Comparison of ENCODE assay signal across 20 mouse cellular contexts in genomic region chr4:125545768-125546220, GRCm38 (mm10). TPM values are rescaled to one million over a fixed set of nuclear protein-coding genes. Genes with fewer than 3 reads are reported as not detected.
A peak's percentile ranks its signal among the peaks of the same experiment; 100 is the strongest.
DNase-seq lines count a peak whose midpoint lies in the region; ATAC-seq and TF ChIP-seq lines count a peak whose summit lies in the region.
"Had no signal": no experiment of that assay in that cellular context is flagged by ENCODE, and none has a peak within 500 bp of the region (broad histone marks: within the 10 kb centered on the region; RNA-seq: fewer than 3 reads in every experiment).

No protein-coding gene starts in this region.

- H3K27me3 ChIP-seq in kidney, adult 2 months (replicated peaks; ENCODE audit: control insufficient read depth, insufficient read depth, low read length) = no peaks in the 10 kb centered on the region
- H3K27me3 ChIP-seq in forebrain, postnatal 0 days (ENCODE audit: insufficient read depth, low read length) = no peaks in the 10 kb centered on the region; the same call in 1 of the 2 replicates
- no peaks in the 10 kb centered on the region; the same call in 1 of the 2 replicates for H3K27me3 ChIP-seq in midbrain, embryonic 11.5 days (ENCODE audit: control insufficient read depth, insufficient read depth, low read length)
- peaks cover 44% of the 10 kb centered on the region for H3K27me3 ChIP-seq in heart, embryonic 10.5 days (ENCODE audit: insufficient read depth, poor library complexity, severe bottlenecking)
- H3K27me3 ChIP-seq: Patski had no signal

- no peak overlapping the region for H3K4me3 ChIP-seq in kidney, adult 2 months (ENCODE audit: insufficient read depth, low read depth, low read length)
- H3K4me3 ChIP-seq in forebrain, postnatal 0 days (ENCODE audit: low read depth, low read length) = no peak overlapping the region
- no peak overlapping the region for H3K4me3 ChIP-seq in midbrain, embryonic 11.5 days (ENCODE audit: low read depth, low read length)
- no peak overlapping the region for H3K4me3 ChIP-seq in heart, embryonic 10.5 days
- H3K4me3 ChIP-seq: gastrocnemius, adult 2 months; heart, adult 2 months; intestine, embryonic 15.5 days had no signal

- WGBS in kidney, adult 2 months = 39% methylated on average over 7 of the region's 7 CpGs
- WGBS in forebrain, postnatal 0 days = 32% methylated on average over 7 of the region's 7 CpGs
- WGBS in midbrain, embryonic 11.5 days = 48% methylated on average over 7 of the region's 7 CpGs
- WGBS in heart, embryonic 10.5 days = 50% methylated on average over 7 of the region's 7 CpGs

- TF ChIP-seq CTCF in kidney, adult 2 months (conservative IDR thresholded peaks at IDR 0.05; ENCODE audit: insufficient read depth, insufficient read length, low read depth, low read length) = no peak
- TF ChIP-seq CTCF in forebrain, postnatal 0 days (IDR thresholded peaks at IDR 0.05; ENCODE audit: low read depth) = no peak

- no peak overlapping the region for H3K27ac ChIP-seq in kidney, adult 2 months (ENCODE audit: insufficient read depth, low read depth, low read length)
- peak overlapping the region; percentile 62 for H3K27ac ChIP-seq in forebrain, postnatal 0 days (ENCODE audit: low read depth, low read length)
- no peak overlapping the region; the same call in 1 of the 2 replicates for H3K27ac ChIP-seq in midbrain, embryonic 11.5 days (ENCODE audit: low read depth, low read length)
- no peak overlapping the region for H3K27ac ChIP-seq in heart, embryonic 10.5 days
- H3K27ac ChIP-seq: gastrocnemius, adult 2 months; heart, adult 2 months; intestine, embryonic 15.5 days; macrophage; stomach, postnatal 0 days had no signal

- intact Hi-C loops in left cerebral cortex, postnatal 4 days (cut with DNase I) = no loop called here

- H3K9me3 ChIP-seq in forebrain, postnatal 0 days (ENCODE audit: low read length) = no peaks in the 10 kb centered on the region
- H3K9me3 ChIP-seq in midbrain, embryonic 11.5 days (ENCODE audit: control insufficient read depth, low read length) = no peaks in the 10 kb centered on the region
- no peaks in the 10 kb centered on the region for H3K9me3 ChIP-seq in heart, embryonic 10.5 days
- H3K9me3 ChIP-seq: intestine, embryonic 15.5 days had no signal

- H3K4me2 ChIP-seq in forebrain, postnatal 0 days (ENCODE audit: low read depth) = no peak overlapping the region
- no peak overlapping the region for H3K4me2 ChIP-seq in midbrain, embryonic 11.5 days
- H3K4me2 ChIP-seq: intestine, embryonic 15.5 days; liver, embryonic 11.5 days; lung, embryonic 14.5 days had no signal

- TF ChIP-seq POLR2A in kidney, adult 2 months (IDR thresholded peaks at IDR 0.05; ENCODE audit: low read depth, low read length) = no peak

- no peak overlapping the region for H3K9ac ChIP-seq in forebrain, postnatal 0 days
- no peak overlapping the region for H3K9ac ChIP-seq in midbrain, embryonic 11.5 days (ENCODE audit: low read length)
- H3K9ac ChIP-seq: intestine, embryonic 15.5 days; lung, embryonic 14.5 days had no signal

- DNase-seq in kidney, adult 2 months = peak; percentile 1
- no peak for DNase-seq in kidney, adult 8-10 months
- no peak for DNase-seq in forebrain, postnatal 0 days
- no peak for DNase-seq in midbrain, embryonic 11.5 days (ENCODE audit: low spot score, missing footprints)
- DNase-seq in heart, embryonic 10.5 days (ENCODE audit: low spot score) = no peak
- DNase-seq in left cerebral cortex, postnatal 4 days = no peak
- no peak for DNase-seq in gastrocnemius, adult 8-10 months (ENCODE audit: low spot score in 2 of 2)
- DNase-seq: cerebellum, postnatal 25 days; gastrocnemius, adult 2 months; heart, adult 2 months; heart, postnatal 14 days; kidney, postnatal 25 days; lung, embryonic 14.5 days had no signal

- H3K36me3 ChIP-seq in kidney, adult 2 months (ENCODE audit: control insufficient read depth, insufficient read depth, low read length) = no peaks in the 10 kb centered on the region
- no peaks in the 10 kb centered on the region for H3K36me3 ChIP-seq in forebrain, postnatal 0 days (ENCODE audit: insufficient read depth)
- H3K36me3 ChIP-seq in midbrain, embryonic 11.5 days (ENCODE audit: control insufficient read depth, insufficient read depth, low read length) = no peaks in the 10 kb centered on the region
- H3K36me3 ChIP-seq in heart, embryonic 10.5 days = no peaks in the 10 kb centered on the region
- H3K36me3 ChIP-seq: intestine, embryonic 15.5 days had no signal

- no peaks in the 10 kb centered on the region for H3K4me1 ChIP-seq in kidney, adult 2 months (ENCODE audit: control insufficient read depth, insufficient read depth, low read length)
- no peaks in the 10 kb centered on the region for H3K4me1 ChIP-seq in forebrain, postnatal 0 days (ENCODE audit: insufficient read depth)
- H3K4me1 ChIP-seq in midbrain, embryonic 11.5 days (ENCODE audit: control insufficient read depth, insufficient read depth, low read length) = peaks cover 15% of the 10 kb centered on the region
- H3K4me1 ChIP-seq in heart, embryonic 10.5 days = no peaks in the 10 kb centered on the region
- H3K4me1 ChIP-seq: intestine, embryonic 15.5 days had no signal

- no peak for ATAC-seq in forebrain, postnatal 0 days
- peak; percentile 58 for ATAC-seq in midbrain, embryonic 11.5 days (ENCODE audit: low FRiP score)
- no peak for ATAC-seq in cerebellum, adult (ENCODE audit: insufficient number of reproducible peaks, low FRiP score, low TSS enrichment)
- ATAC-seq: intestine, embryonic 15.5 days; Patski had no signal

RNA-seq across cellular contexts. Expression of gene Grik3, which starts 55.3 kb away (rescaled TPM):
- polyA plus RNA-seq in kidney, adult 2 months (2012; rRNA removed) = 0.09 and 0.12 TPM in 2 replicates
- 21.5 and 23.1 TPM in 2 replicates for total RNA-seq in forebrain, postnatal 0 days (2014; rRNA removed)
- 2.8 and 4.3 TPM in 2 replicates for polyA plus RNA-seq in forebrain, postnatal 0 days (2015; fragmentation: Nextera tagmentation; extraction: Ambion mirVana)
- polyA plus RNA-seq in midbrain, embryonic 11.5 days (2014; fragmentation: Nextera tagmentation; extraction: Ambion mirVana) = 0.60 and 0.62 TPM in 2 replicates
- polyA plus RNA-seq in heart, embryonic 10.5 days (2016; fragmentation: Nextera tagmentation; extraction: Ambion mirVana) = 0.12 and 0.15 TPM in 2 replicates
- 10 to 100 TPM; 64.9 to 68.8 TPM for total RNA-seq in left cerebral cortex, postnatal 4 days (2021)
- total RNA-seq in gastrocnemius, adult 8-10 months (2022) = under 1 TPM; 0.10 to 0.22 (median 0.17) TPM
- total RNA-seq: CH12.LX had no signal
- polyA plus RNA-seq: lung, embryonic 14.5 days; macrophage; Patski had no signal
